Mouse (Mus musculus): ENCODE measurements at regions not wholly inside any gene's neighbourhood (a gene's known extent, or its start where the extent isn't known, plus 50 kb on each side); places are given as distances from the start of the nearest gene placed in this dataset.

GRCm38 (mm10) chr3:136434407-136434806 is 108.5 kb upstream of the Bank1 start:
- no peak for TF ChIP-seq CTCF (IDR thresholded peaks at IDR 0.05; ENCODE audit: control insufficient read depth, insufficient read depth, low read length)
- TF ChIP-seq POLR2A (IDR thresholded peaks at IDR 0.05; ENCODE audit: borderline replicate concordance, control insufficient read depth, low read depth, low read length) = no peak

All from bone marrow, adult 2 months (tissue).